Mouse (Mus musculus) CD4-positive, CD25-positive, alpha-beta regulatory T cell, adult 4 months (primary cell): ENCODE results near the gene Popdc3. TPM values are rescaled to one million over a fixed set of nuclear protein-coding genes. Genes with fewer than 3 reads are reported as not detected.
"Not testable (repeated sequence)": the region's sequence is repeated elsewhere in the genome, so short reads cannot be mapped to it uniquely, and the experiment has no call there.

Experiments
- ATAC-seq: one replicate; pipeline ENCODE4 v1.8.0; 2017
- polyA plus RNA-seq, 2 experiments: library from polyadenylated mRNA; unstranded; fragments of 100-300 nt; shearing (Covaris generic); gene quantifications; one replicate each; pipeline ENCODE4 v1.2.1; 2017

Popdc3 gene
- polyA plus RNA-seq: not detected

GRCm38 (mm10) chr10:45177798-45178197, at the start of gene Popdc3:
Gene Popdc3, plus strand, starts transcription at chr10:45178098.
- not testable (repeated sequence) for ATAC-seq

DNA sequence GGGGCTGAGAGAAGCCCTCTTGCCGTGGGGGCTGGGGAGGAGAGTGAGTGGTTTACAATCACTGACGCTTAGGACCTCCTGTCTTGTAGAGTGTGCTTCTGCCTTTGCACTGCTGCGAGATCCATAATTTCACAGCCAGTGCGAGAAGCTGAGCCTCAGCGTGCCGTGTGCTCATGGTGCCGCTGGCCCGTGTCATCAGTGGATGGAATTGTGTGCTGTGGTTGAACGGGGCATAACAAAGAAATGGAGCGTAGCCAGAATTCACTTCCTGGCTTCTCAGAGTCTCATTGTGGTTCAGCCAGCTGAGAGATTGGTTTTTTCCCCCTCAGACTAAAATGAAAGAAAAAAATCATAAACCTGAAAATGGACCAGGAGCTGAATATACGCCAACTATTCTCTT, 48.8 kb upstream of the Popdc3 start:
- ATAC-seq: no peak

GRCm38 (mm10) chr10:45130004-45130403, 47.9 kb upstream of the Popdc3 start:
- ATAC-seq: no peak

GRCm38 (mm10) chr10:45132371-45132770, 45.5 kb upstream of the Popdc3 start:
- ATAC-seq: peak; percentile 71

DNA sequence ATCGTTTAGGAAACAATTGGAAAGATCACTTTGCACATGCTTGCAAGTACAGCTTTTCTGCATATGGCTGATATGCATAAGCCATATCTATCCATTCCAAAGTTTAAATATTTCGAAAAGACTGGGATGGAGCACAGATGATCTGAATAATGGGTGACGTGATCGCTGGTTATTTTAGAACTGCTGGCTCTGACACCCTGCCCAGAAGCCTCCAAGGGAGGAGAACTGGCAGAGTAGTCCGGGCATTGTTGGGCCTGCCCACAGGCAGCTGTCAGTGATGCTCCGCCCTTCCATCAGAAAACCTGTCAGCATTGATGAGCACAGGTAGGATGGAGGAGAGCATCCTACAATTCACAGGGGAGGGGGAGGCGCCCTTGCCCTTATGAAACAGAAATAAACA, 41.1 kb upstream of the Popdc3 start:
- ATAC-seq: no peak

GRCm38 (mm10) chr10:45139910-45140309, 38.0 kb upstream of the Popdc3 start:
- ATAC-seq: no peak

DNA sequence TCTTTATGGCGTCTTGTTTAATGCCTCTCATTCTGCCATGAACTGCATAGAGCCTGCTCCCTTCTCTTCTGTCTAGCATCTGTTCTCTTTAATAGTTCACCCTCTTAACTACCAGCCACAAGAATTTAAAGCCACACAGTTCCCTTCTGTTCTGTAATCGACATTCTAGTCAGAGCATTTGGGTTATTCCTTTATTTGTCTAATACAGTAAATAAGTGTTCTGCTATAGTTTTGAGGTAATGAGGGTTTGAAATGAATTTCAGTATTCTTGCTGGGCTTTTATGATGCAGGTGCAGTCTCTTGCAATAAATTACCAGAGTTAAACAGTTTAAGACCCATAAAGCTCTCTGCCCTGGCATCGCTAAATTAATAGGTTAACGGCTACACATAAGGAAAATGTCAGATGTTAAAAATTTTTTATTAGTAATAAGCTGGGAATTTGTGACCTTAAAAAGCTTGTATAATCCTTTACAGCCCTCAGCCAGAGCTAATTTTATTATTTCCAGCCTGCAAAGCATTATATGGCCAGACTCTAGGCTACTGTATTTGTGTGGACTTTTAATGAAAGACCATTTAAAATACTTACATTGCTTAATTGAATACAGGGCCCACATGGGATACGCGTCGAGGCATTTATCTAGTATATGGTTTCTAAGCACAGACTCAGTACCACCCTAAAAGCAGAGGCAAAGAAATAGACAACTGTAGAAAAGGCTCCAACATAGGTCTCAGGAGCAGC, 37.3 kb upstream of the Popdc3 start:
- ATAC-seq: no peak

DNA sequence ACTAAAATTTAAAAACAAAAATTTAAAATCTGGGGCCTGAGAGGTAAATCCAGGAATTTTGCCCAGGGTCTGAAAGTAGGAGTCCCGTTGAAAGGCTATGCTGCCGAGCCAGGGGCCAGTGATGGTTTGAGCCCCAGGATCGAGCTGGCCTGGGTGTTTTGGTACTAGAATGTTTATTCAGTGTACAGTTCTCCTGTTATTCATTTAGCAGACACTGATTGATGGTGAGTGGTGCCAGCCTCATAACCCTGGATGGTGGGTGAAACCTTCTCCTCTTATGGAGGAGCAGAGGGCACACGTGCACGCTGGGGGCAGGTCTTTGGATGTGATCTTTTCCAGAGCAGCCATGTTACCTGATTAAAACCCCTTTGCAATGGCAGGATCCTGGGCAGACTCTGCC, 35.5 kb upstream of the Popdc3 start:
- no peak for ATAC-seq

GRCm38 (mm10) chr10:45144038-45144817, 33.7 kb upstream of the Popdc3 start:
- ATAC-seq: no peak

- ATAC-seq: no peak
Observed at GRCm38 (mm10) chr10:45146821-45147220, 31.1 kb upstream of the Popdc3 start.

DNA sequence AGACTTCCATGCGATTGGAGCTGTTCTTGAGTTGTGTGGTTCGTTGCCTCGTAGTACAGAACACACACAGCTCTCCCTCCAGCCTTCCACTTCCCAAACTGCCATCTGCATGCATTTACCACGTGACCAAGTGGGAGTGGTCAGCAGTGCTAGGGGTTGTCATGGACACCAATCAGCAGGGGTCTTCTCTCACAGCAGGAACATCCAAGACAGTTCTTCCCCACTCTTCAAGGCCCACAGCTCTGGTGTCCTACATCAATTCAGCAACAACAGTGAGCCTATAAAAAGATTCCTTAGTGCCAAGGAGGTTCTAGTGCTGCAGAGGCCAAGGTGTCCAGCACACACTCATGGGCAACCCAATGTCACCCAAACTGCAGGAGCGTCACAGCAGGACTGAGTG, 26.8 kb upstream of the Popdc3 start:
- ATAC-seq: no peak

DNA sequence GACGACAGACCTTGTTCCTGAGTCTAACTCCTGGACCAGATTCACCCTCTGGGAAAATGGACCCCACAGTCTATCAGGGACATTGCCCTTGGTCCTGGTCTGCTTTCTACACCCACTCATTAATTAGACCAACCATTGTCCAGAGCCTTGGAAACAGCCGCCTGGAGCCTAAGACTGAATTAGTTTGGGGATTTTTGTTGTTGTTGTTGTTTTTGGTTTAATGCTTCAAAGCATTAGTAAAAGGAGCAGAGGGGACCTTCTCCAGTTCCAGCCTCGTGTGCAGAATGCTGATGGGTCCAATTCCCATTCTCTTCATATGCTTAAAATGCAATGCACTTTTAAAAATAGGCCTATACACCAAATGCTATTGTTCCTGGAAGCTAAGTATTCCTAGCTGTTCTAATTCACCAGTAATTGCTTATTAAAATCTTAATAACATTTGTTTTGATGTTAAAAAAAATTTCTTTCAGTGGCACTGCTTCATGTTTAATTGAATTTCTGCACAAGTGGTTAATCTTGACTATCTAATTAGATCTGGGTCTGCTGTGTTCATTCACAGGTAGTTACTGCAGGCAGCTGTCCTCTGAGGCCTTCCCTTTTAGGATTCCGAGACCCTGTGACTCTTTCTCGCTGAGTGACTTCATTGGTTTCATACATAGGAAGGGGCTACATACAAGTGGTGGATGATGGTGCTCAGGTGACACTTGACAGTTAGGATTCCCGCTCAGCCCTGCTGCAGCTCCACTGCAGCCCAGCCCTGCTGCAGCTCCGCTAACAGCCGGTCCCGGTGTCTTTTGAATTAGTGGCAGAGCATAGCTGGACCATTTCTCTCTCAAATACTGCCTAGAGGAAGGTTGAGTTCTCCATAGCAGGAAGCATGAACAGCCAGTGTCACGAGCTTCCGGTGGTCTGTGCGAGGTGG, 25.9 kb upstream of the Popdc3 start:
- ATAC-seq: no peak

DNA sequence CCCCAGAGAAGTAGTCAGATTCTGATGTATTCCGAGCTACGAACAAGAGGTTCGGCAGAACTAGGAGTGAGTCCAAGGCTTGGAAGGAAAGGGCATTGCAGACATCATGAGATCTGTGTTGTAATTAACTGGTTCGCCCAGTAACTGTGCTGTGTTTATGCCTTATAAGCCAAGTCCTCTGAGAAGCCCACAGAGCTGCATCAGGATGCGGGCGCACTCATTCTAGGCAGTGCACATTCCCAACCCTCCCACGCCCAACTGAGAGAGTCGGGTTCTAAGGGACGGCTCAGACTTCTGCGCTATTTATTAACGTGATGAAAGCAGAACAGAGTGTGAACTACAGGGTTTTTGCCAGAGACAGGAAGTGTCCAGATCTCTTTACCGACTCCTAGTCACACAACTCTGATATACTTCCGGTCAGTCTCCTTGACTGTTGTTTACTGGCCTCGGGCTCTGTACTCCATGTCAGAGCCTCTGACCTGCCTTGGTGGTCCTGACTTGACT, 23.3 kb upstream of the Popdc3 start:
- no peak for ATAC-seq

DNA sequence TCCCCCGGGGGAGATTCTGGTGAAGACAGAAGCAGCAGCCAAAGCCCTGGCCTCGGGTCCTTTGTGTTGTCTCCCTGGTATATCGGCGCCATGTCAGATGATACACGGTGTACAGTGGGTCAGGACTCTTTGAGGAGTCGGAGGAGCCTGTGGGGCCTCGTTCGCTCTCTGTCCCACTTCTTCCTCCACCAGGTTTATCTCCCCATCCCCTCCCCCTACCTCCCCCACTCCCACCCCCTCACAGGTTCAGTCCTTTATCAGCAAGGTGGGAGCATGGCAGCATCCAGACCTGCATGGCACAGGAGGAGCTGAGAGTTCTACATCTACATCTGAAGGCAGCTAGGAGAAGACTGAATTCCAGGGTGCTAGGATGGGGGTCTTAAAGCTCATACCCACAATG, 12.0 kb upstream of the Popdc3 start:
- no peak for ATAC-seq

- ATAC-seq: no peak
Observed at GRCm38 (mm10) chr10:45173927-45174326, 4.0 kb upstream of the Popdc3 start.

GRCm38 (mm10) chr10:45174345-45174744, 3.6 kb upstream of the Popdc3 start:
- no peak for ATAC-seq

GRCm38 (mm10) chr10:45180677-45181326, 2.9 kb downstream of the Popdc3 start:
- no peak for ATAC-seq

- ATAC-seq: no peak
Observed at GRCm38 (mm10) chr10:45181344-45181743, 3.4 kb downstream of the Popdc3 start.

GRCm38 (mm10) chr10:45185457-45185856, 7.6 kb downstream of the Popdc3 start:
- ATAC-seq: no peak

DNA sequence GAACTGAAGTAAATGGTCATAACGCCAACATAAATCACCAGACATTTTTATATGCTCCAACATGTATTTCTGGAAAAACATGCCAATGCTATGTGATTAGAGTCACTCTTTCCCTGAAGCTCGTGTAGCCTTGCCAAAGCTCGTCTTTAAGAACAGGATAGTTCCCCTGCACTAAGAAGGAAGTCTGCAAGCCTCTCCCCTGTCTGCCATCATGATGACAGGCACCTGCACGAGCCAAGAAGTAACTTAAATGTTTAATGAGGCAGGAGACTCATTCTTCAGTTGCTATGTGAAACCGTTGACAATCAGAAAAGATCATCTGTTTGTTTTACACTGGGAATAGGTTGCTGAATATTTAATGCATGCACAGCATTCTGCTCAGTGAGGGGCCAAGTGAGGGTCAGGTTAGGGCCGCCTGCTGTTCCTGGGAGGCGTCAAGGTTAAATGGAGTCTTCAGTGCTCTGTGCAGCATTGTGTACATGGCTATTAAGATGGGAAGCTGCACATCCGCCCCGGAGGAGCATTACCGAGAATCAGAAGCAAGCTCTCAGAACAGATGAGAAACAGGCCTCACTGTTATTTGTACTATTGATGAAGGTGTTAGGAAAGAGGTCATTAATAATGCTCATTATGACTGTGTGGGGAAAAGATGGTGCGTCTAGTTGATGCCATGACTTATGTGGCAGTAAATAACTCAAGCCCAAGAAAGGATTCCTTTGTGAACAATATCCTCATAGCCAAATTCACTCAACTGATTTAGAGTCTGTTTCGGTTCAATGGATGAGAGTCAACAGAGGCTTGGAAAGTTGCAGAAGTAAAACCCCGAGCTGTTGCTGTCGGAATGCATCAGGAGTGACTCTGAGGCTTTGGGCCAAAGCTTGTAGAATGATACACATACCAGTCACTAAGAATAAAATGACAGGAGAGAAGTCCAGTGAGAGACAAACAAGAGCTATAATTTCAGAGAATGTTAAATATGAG, 15.7 kb downstream of the Popdc3 start:
- no peak for ATAC-seq

DNA sequence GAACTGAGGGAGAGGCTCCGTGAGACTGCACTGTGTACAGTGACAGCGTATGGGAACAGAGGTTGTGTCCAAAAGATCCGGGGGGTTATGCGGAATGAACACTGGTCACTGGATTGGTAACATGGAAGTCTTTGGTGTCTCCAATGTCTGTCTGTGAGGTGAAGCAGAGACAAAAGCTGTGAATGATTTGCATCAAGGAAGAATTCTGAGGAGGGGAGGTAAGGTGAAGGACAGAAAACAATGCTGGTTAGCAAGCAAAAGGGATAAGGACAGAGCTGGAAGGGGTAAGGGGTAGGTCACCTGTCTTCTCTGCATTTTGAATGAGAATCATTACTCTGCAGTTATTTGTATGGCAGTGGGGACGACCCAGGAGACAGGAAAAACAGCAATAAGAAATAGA, 16.6 kb downstream of the Popdc3 start:
- ATAC-seq: no peak
